Mouse (Mus musculus) kidney, embryonic 15.5 days (tissue): ENCODE data around the gene Fkbp1b. TPM values are rescaled to one million over a fixed set of nuclear protein-coding genes. Genes with fewer than 3 reads are reported as not detected.
A peak's percentile ranks its signal among the peaks of the same experiment; 100 is the strongest.

ENCODE experiments used
- ATAC-seq: fragments of 200-750 bp; cut with Nextera tagmentation; replicated peaks from 2 replicates; pipeline ENCODE4 v1.8.0; 2017; ENCODE audit warnings: moderate TSS enrichment; ENCODE audit not compliant: low FRiP score
- H3K27ac ChIP-seq: fragments of 300-500 bp; sonication (generic); 2 replicates; pipeline ENCODE4 v1.5.1; 2015; ENCODE audit warnings: mild to moderate bottlenecking, inconsistent platforms
- H3K27me3 ChIP-seq: fragments of 300-500 bp; sonication (generic); 2 replicates; pipeline ENCODE4 v1.6.1; 2015; ENCODE audit warnings: inconsistent platforms
- H3K36me3 ChIP-seq: fragments of 300-500 bp; sonication (generic); 2 replicates; pipeline ENCODE4 v1.6.1; 2015; ENCODE audit warnings: inconsistent platforms
- H3K4me1 ChIP-seq: fragments of 300-500 bp; sonication (generic); 2 replicates; pipeline ENCODE4 v1.6.1; 2015; ENCODE audit warnings: inconsistent platforms
- H3K4me2 ChIP-seq: fragments of 300-500 bp; sonication (generic); 2 replicates; pipeline ENCODE4 v1.6.1; 2015; ENCODE audit warnings: moderate library complexity, mild to moderate bottlenecking, inconsistent platforms
- H3K4me3 ChIP-seq: fragments of 300-500 bp; sonication (generic); replicated peaks from 2 replicates; pipeline ENCODE4 v1.5.1; 2015; ENCODE audit warnings: mild to moderate bottlenecking, inconsistent platforms
- H3K9ac ChIP-seq: fragments of 300-500 bp; sonication (generic); 2 replicates; pipeline ENCODE4 v1.6.1; 2015; ENCODE audit warnings: mild to moderate bottlenecking, inconsistent platforms
- H3K9me3 ChIP-seq: fragments of 300-500 bp; sonication (generic); replicated peaks from 2 replicates; pipeline ENCODE4 v1.6.1; 2016; ENCODE audit warnings: inconsistent platforms
- WGBS: fragments of 180-500 bp; shearing (Covaris S2); methylation state at CpG from one replicate; pipeline ENCODE4 v1.1.7; 2015; ENCODE audit warnings: mixed read lengths; 5-methylcytosine and 5-hydroxymethylcytosine counted together
- polyA plus RNA-seq: library from polyadenylated mRNA; unstranded; fragments of >200 nt; fragmentation: Nextera tagmentation; extraction: Ambion mirVana; gene quantifications from 2 replicates; pipeline ENCODE4 v1.2.1, GENCODE M21; 2015

Fkbp1b gene
- polyA plus RNA-seq, 1 experiment from 2014 or later: 8.9 TPM

- Histone ChIP-seq H3K4me1 (peaks cover 11% of the 10 kb centered on the region; the same call in 1 of the 2 replicates), H3K27me3 (peaks cover 10% of the 10 kb centered on the region; the same call in 1 of the 2 replicates), H3K9me3 (no peaks in the 10 kb centered on the region), H3K4me3 (no peak overlapping the region), H3K36me3 (no peaks in the 10 kb centered on the region), H3K4me2 (no peak overlapping the region), H3K27ac (no peak overlapping the region), H3K9ac (no peak overlapping the region)
- 0 out of 2 replicates have a peak, but pooled peaks have one; percentile 22 for ATAC-seq
- 84% methylated on average over 5 of the region's 5 CpGs for WGBS
Observed at GRCm38 (mm10) chr12:4872983-4873477, 31.6 kb upstream of the Fkbp1b start.

GRCm38 (mm10) chr12:4872273-4872672 is 30.9 kb upstream of the Fkbp1b start:
- H3K36me3 ChIP-seq: no peaks in the 10 kb centered on the region
- WGBS: 69% methylated on average over 4 of the region's 4 CpGs

GRCm38 (mm10) chr12:4871260-4871659 is 29.9 kb upstream of the Fkbp1b start:
- Histone ChIP-seq H3K27me3 (peaks cover 10% of the 10 kb centered on the region; the same call in 1 of the 2 replicates), H3K27ac (no peak overlapping the region), H3K9ac (no peak overlapping the region), H3K9me3 (no peaks in the 10 kb centered on the region), H3K4me2 (no peak overlapping the region), H3K36me3 (no peaks in the 10 kb centered on the region), H3K4me3 (no peak overlapping the region), H3K4me1 (peaks cover 11% of the 10 kb centered on the region; the same call in 1 of the 2 replicates)
- WGBS: 91% methylated on average over 5 of the region's 5 CpGs
- ATAC-seq: no peak

More at GRCm38 (mm10) chr12:4872273-4872672, 30.9 kb upstream of the Fkbp1b start:
- Histone ChIP-seq H3K4me3 (no peak overlapping the region), H3K4me1 (peaks cover 11% of the 10 kb centered on the region; the same call in 1 of the 2 replicates), H3K9me3 (no peaks in the 10 kb centered on the region), H3K4me2 (no peak overlapping the region), H3K9ac (no peak overlapping the region), H3K27me3 (peaks cover 10% of the 10 kb centered on the region; the same call in 1 of the 2 replicates), H3K27ac (no peak overlapping the region)
- ATAC-seq: no peak

- Histone ChIP-seq H3K4me1 (peaks cover 10% of the 10 kb centered on the region), H3K27me3 (peaks cover 10% of the 10 kb centered on the region; the same call in 1 of the 2 replicates), H3K9ac (no peak overlapping the region), H3K9me3 (no peaks in the 10 kb centered on the region), H3K27ac (no peak overlapping the region), H3K4me2 (no peak overlapping the region), H3K4me3 (no peak overlapping the region), H3K36me3 (no peaks in the 10 kb centered on the region)
- no peak for ATAC-seq
- 75% methylated on average over 8 of the region's 8 CpGs for WGBS
Observed at GRCm38 (mm10) chr12:4868924-4869323, 27.5 kb upstream of the Fkbp1b start.

GRCm38 (mm10) chr12:4864338-4864690 is 22.9 kb upstream of the Fkbp1b start:
- Histone ChIP-seq H3K4me1 (peaks cover 13% of the 10 kb centered on the region), H3K9ac (no peak overlapping the region), H3K9me3 (no peaks in the 10 kb centered on the region), H3K27me3 (no peaks in the 10 kb centered on the region), H3K4me3 (no peak overlapping the region), H3K27ac (peak overlapping the region; percentile 70; the same call in 1 of the 2 replicates), H3K4me2 (no peak overlapping the region), H3K36me3 (no peaks in the 10 kb centered on the region)
- WGBS: 60% methylated on average over 4 of the region's 4 CpGs
- ATAC-seq: peak; percentile 18; the same call in 1 of the 2 replicates

DNA sequence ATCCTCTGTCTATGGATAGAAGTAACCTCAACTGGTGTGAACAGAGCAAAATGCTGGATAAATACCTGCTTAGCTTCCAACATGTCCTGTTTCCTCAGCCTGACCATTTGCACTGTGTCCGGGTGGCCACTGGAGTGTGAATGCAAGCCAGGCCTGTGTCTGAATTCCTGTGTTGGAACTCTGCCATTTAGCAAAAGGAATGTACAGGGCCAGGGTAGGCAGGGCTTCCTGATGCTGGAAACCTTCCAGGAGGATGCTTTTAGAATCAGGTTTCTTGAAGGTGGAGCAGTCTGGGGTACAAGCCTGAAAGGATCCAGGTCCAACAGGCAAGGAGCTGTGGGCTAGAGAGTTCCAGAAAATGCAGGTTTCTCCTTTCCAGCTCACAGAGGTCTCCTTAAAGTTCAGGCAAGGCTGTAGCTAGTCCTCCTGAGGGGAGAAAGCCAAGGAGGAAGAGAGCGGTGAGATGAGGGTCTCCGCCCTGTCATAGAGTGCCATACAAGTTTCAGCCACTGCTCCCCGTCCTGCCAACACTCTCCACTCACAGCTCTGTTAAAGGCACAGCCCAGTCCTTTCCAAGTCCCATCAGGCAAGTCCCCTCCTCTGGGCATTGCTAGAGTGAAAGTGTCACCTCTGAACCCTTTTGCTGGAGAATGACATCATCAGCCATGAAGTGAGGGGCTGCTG is 22.4 kb upstream of the Fkbp1b start:
- no peak overlapping the region for H3K4me2 ChIP-seq
- H3K9me3 ChIP-seq: no peaks in the 10 kb centered on the region
- peaks cover 15% of the 10 kb centered on the region for H3K4me1 ChIP-seq
- no peak overlapping the region for H3K4me3 ChIP-seq
- H3K9ac ChIP-seq: no peak overlapping the region
- H3K36me3 ChIP-seq: no peaks in the 10 kb centered on the region
- H3K27ac ChIP-seq: peak overlapping the region; percentile 70
- ATAC-seq: peak; percentile 81
- no peaks in the 10 kb centered on the region for H3K27me3 ChIP-seq
- WGBS: 56% methylated on average over 4 of the region's 4 CpGs

GRCm38 (mm10) chr12:4862672-4863071 is 21.3 kb upstream of the Fkbp1b start:
- H3K9me3 ChIP-seq: no peaks in the 10 kb centered on the region
- no peak overlapping the region for H3K9ac ChIP-seq
- H3K27ac ChIP-seq: 0 out of 2 replicates have a peak overlapping the region, but pooled peaks have one; percentile 70
- H3K27me3 ChIP-seq: no peaks in the 10 kb centered on the region
- peaks cover 4% of the 10 kb centered on the region; the same call in 1 of the 2 replicates for H3K36me3 ChIP-seq
- ATAC-seq: no peak
- H3K4me2 ChIP-seq: no peak overlapping the region
- H3K4me3 ChIP-seq: no peak overlapping the region
- WGBS: 91% methylated on average over 4 of the region's 4 CpGs
- H3K4me1 ChIP-seq: peaks cover 15% of the 10 kb centered on the region

DNA sequence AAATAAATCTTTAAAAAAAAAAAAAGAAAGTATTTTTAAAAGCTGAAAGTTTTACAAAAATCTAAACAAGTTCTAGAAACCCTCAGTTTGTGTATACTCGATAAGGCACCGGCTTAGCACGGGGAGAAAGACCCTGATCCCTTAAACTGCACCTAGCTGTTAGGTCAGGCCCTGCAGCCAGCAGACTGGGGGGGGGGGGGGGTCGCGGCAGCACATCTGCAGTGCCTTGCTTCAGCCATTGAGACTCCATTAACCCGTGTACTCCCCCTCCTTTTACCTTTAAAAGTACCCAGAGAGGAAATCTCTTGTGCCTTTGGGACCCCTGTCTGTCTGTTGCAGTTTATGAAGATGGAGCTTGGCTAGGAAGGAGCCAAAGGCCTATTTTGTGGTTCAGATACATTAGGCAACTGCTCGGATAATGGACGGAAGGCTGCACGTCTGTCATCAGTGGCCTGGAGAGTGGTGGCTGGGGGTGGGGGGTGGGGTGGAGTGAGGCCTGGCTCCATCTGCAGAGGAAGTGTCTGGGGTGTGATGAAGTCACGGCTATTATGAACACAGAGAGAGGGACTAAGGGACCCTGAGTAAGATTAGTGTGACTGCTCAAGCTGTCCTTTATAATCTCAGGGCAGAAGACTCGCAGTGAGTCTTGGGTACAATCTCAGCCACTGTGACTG is 18.0 kb upstream of the Fkbp1b start:
- H3K4me2 ChIP-seq: no peak overlapping the region
- H3K27ac ChIP-seq: no peak overlapping the region
- no peak overlapping the region for H3K9ac ChIP-seq
- no peak overlapping the region for H3K4me3 ChIP-seq
- H3K9me3 ChIP-seq: 0 out of 2 replicates have a peak, but pooled peaks cover 3% of the 10 kb centered on the region
- H3K36me3 ChIP-seq: peaks cover 25% of the 10 kb centered on the region
- no peaks in the 10 kb centered on the region for H3K27me3 ChIP-seq
- ATAC-seq: no peak
- peaks cover 12% of the 10 kb centered on the region for H3K4me1 ChIP-seq
- WGBS: 44% methylated on average over 11 of the region's 11 CpGs

- Histone ChIP-seq H3K4me1 (peaks cover 3% of the 10 kb centered on the region; the same call in 1 of the 2 replicates), H3K9me3 (0 out of 2 replicates have a peak, but pooled peaks cover 3% of the 10 kb centered on the region), H3K9ac (no peak overlapping the region), H3K4me2 (no peak overlapping the region), H3K36me3 (peaks cover 26% of the 10 kb centered on the region), H3K4me3 (no peak overlapping the region), H3K27ac (no peak overlapping the region), H3K27me3 (no peaks in the 10 kb centered on the region)
- ATAC-seq: no peak
- WGBS: 89% methylated on average over 2 of the region's 2 CpGs
Observed at GRCm38 (mm10) chr12:4856834-4857233, 15.4 kb upstream of the Fkbp1b start.

GRCm38 (mm10) chr12:4856160-4856559 is 14.8 kb upstream of the Fkbp1b start:
- no peak overlapping the region for H3K4me3 ChIP-seq
- no peak overlapping the region for H3K9ac ChIP-seq
- peaks cover 33% of the 10 kb centered on the region for H3K36me3 ChIP-seq
- no peaks in the 10 kb centered on the region for H3K27me3 ChIP-seq
- peaks cover 3% of the 10 kb centered on the region; the same call in 1 of the 2 replicates for H3K4me1 ChIP-seq
- H3K27ac ChIP-seq: no peak overlapping the region
- ATAC-seq: no peak
- 0 out of 2 replicates have a peak, but pooled peaks cover 3% of the 10 kb centered on the region for H3K9me3 ChIP-seq
- WGBS: 97% methylated on average over 5 of the region's 5 CpGs
- H3K4me2 ChIP-seq: no peak overlapping the region

GRCm38 (mm10) chr12:4843741-4844140 is 2.4 kb upstream of the Fkbp1b start:
- under 1% methylated on average over 12 of the region's 12 CpGs for WGBS
- Histone ChIP-seq H3K27me3 (peaks cover 24% of the 10 kb centered on the region; the same call in 1 of the 2 replicates), H3K9me3 (no peaks in the 10 kb centered on the region), H3K36me3 (peaks cover 2% of the 10 kb centered on the region; the same call in 1 of the 2 replicates), H3K4me3 (peak overlapping the region; percentile 81), H3K4me1 (peaks cover 27% of the 10 kb centered on the region), H3K9ac (peak overlapping the region; percentile 59), H3K27ac (peak overlapping the region; percentile 70), H3K4me2 (peak overlapping the region; percentile 74)
- ATAC-seq: peak; percentile 50
